Mouse (Mus musculus): ENCODE data around the gene Olfr1239. TPM values are rescaled to one million over a fixed set of nuclear protein-coding genes. Genes with fewer than 3 reads are reported as not detected.

The Olfr1239 gene
- total RNA-seq (2021), result not detected

DNA sequence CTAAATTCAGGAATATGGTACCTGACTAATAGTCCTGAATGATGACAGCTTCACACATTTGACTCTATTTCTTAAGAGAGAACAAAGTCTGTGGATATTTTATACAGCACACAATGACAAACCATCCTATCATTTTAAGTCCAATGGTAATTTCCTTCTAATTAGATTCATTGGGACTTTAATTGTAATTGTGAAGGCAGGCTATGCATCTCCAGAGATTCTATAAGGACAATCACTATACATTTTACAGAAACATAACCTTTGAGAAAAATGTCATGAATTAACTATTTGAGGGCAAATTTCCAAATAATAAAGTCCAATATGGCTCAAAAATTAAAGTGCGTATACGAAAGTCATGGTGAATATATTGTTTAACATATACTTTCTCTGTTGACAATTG, at the start of gene Olfr1239:
Gene Olfr1239 (minus strand): TSS at position 101 of the 400 bp plus-strand sequence.
- DNase-seq, result no peak
- intact Hi-C loops (cut with DNase I), result no loop called here

DNA sequence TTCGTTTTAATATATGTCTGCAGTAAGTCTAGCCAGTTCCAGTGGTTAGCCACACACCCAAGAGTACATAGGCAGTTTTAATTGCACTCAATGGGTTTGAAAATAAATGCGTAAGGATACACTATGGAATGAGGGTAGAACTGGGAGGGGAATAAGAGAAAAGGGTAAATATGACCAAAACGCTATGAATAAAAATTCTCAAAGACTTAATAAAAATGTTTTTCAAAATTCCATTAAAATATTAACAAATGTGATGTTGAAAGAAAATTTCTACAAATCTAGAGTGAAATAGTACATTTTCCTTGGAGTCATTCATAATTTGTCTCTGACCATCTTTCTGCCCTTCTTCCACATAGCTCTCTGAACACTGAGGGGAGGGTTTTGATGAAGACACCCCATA, 22.7 kb upstream of the Olfr1239 start, which contains the start of gene Olfr1240:
Gene Olfr1240 (minus strand): TSS at position 101 of the 400 bp plus-strand sequence.
- intact Hi-C loops (cut with DNase I), result no loop called here
- no peak for DNase-seq

DNA sequence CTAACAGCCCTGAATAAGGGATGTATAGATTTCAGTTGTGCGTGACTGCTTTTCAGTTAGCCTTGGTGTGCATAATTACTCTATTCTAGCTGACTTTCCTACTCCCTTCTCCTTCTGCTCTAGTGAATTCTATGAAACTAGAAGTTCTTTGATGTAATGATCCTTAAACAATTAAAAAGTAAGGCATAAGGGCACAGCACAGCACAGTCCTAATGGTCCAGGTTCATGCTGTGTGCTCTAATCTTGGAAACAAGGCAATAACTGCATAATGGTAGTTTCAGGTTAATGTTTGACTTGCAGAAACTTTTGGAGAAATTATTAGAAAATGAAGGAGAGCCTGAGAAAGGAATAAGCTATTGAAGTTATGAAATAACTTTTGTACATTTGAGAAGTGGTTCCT, 5.7 kb downstream of the Olfr1239 start:
- no peak for DNase-seq
- intact Hi-C loops (cut with DNase I), result no loop called here

DNA sequence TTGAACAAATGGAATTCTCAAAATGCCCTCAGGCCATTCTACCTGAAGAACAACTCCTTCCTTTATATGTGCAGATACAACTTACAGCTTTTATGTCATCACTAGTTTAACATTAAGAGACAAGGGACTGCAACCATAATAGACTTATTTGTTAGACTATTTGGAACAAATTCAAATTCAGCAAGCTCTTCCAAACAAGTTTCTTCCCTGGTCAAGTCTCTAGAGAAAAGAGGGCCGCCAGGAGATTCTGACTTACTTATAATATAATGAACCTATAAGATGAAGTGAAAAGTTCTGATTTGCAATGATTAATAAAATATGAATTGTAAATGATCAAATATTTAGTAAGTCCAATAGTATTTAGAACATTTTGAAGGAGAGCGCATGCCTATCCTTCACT, 10.6 kb downstream of the Olfr1239 start, which contains the start of gene Olfr1238:
Gene Olfr1238 (minus strand): TSS at position 101 of the 400 bp plus-strand sequence.
- intact Hi-C loops (cut with DNase I), result no loop called here

DNA sequence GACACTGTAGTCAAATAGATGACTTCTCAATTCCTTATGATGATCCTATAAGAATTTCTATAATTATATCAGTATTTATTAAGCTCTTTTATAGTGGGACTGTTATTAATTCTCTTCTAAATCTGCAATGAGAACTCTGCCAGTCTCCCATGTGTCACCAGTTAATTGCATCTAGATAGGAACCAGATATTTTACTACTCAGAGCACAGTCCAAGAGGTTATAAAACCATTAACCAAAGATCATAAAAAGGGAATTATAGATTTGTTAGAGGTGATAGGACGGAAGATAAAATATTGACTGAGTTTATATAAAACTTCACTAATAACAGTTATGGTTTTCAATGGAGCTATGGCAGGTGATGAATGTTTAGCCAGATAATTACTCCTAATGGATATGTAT, 19.3 kb downstream of the Olfr1239 start:
- no peak for DNase-seq
- intact Hi-C loops (cut with DNase I), result no loop called here

More for the DNA sequence above, 10.6 kb downstream of the Olfr1239 start, which contains the start of gene Olfr1238:
- DNase-seq, result no peak

Other genes with a start within 250 kb of the Olfr1239 start
- not detected for gene Olfr1225, start 245.7 kb downstream of the Olfr1239 start, total RNA-seq (2021)
- gene Olfr1226, start 220.4 kb downstream of the Olfr1239 start, total RNA-seq (2021), result not detected
- not detected for gene Olfr1228, start 166.3 kb downstream of the Olfr1239 start, total RNA-seq (2021)
- not detected for gene Olfr1229, start 132.4 kb downstream of the Olfr1239 start, total RNA-seq (2021)
- gene Olfr1230, start 123.1 kb downstream of the Olfr1239 start, total RNA-seq (2021), result not detected
- not detected for gene Olfr1231, start 113.3 kb downstream of the Olfr1239 start, total RNA-seq (2021)
- gene Olfr1232, start 90.7 kb downstream of the Olfr1239 start, total RNA-seq (2021), result not detected
- not detected for gene Olfr1233, start 78.0 kb downstream of the Olfr1239 start, total RNA-seq (2021)
- gene Olfr1234, start 55.5 kb downstream of the Olfr1239 start, total RNA-seq (2021), result not detected
- gene Olfr1238, start 10.7 kb downstream of the Olfr1239 start, total RNA-seq (2021), result not detected
- not detected for gene Olfr1240, start 22.6 kb upstream of the Olfr1239 start, total RNA-seq (2021)
- not detected for gene Olfr1241, start 66.7 kb upstream of the Olfr1239 start, total RNA-seq (2021)
- gene Olfr1242, start 77.9 kb upstream of the Olfr1239 start, total RNA-seq (2021), result not detected
- not detected for gene Olfr1243, start 111.1 kb upstream of the Olfr1239 start, total RNA-seq (2021)
- gene Olfr1245, start 158.0 kb upstream of the Olfr1239 start, total RNA-seq (2021), result not detected
- gene Olfr1246, start 172.8 kb upstream of the Olfr1239 start, total RNA-seq (2021), result not detected
- gene Olfr1247, start 193.7 kb upstream of the Olfr1239 start, total RNA-seq (2021), result under 1 TPM; 0.10 to 0.12 TPM
- gene Olfr1248, start 197.8 kb upstream of the Olfr1239 start, total RNA-seq (2021), result not detected
- not detected for gene Olfr1249, start 214.6 kb upstream of the Olfr1239 start, total RNA-seq (2021)
- gene Olfr1250, start 241.1 kb upstream of the Olfr1239 start, total RNA-seq (2021), result under 1 TPM in 1 of 2 experiments, not detected in 1; 0.08 TPM

Measured in left cerebral cortex, postnatal 4 days (tissue).